21 mouse cellular contexts compared by ENCODE assay signal in the genomic region with DNA sequence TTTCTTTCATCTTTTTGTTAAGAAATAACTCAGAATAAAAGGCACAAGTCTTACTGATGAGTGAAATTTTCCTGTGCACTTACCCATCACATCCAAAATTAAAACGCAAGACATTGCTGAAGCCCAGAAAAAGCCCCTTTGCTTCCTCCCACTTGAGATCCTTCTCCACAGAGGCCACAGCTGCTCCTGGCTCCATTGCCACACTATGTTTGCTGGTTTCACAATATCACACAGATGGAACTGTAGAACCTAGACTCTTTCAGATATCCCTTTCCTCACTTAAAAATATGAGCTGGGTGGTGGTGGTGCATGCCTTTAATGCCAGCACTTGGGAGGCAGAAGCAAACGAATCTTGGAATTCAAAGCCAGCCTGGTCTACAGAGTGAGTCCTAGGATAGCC.
"Had no signal": no experiment of that assay in that cellular context is flagged by ENCODE, and none has a peak within 500 bp of the region (broad histone marks: within the 10 kb centered on the region; RNA-seq: fewer than 3 reads in every experiment).

No protein-coding gene starts in this region.

- H3K27ac ChIP-seq: limb, embryonic 10.5 days; limb, embryonic 13.5 days; liver, embryonic 12.5 days; liver, embryonic 15.5 days; macrophage; midbrain, embryonic 12.5 days; neural tube, embryonic 13.5 days; stomach, embryonic 15.5 days had no signal

- H3K4me1 ChIP-seq: limb, embryonic 10.5 days; midbrain, embryonic 12.5 days had no signal

- H3K4me3 ChIP-seq: limb, embryonic 10.5 days; limb, embryonic 13.5 days; liver, embryonic 12.5 days; liver, embryonic 15.5 days; midbrain, embryonic 12.5 days; myocyte; neural tube, embryonic 13.5 days; stomach, embryonic 15.5 days had no signal

- ATAC-seq: inflammation-experienced regulatory T-cells, adult 6 months; intestine, embryonic 16.5 days; liver, embryonic 12.5 days; midbrain, embryonic 16.5 days had no signal

- DNase-seq: kidney, adult 18-20 months; kidney, adult 9 months; kidney, postnatal 14 days; kidney, postnatal 4 days; lung, adult 2 months; retina, postnatal 1 day; right cerebral cortex, postnatal 25 days; spleen, adult 18-20 months; thymus, postnatal 25 days had no signal

- H3K27me3 ChIP-seq: limb, embryonic 13.5 days; liver, embryonic 12.5 days; liver, embryonic 15.5 days; midbrain, embryonic 12.5 days; neural tube, embryonic 13.5 days; stomach, embryonic 15.5 days had no signal

- H3K4me2 ChIP-seq: limb, embryonic 13.5 days; liver, embryonic 12.5 days; liver, embryonic 15.5 days; midbrain, embryonic 12.5 days; neural tube, embryonic 13.5 days; stomach, embryonic 15.5 days had no signal

- H3K9me3 ChIP-seq: limb, embryonic 10.5 days; limb, embryonic 13.5 days; liver, embryonic 12.5 days; liver, embryonic 15.5 days; midbrain, embryonic 12.5 days; neural tube, embryonic 13.5 days; stomach, embryonic 15.5 days had no signal

- H3K9ac ChIP-seq: limb, embryonic 13.5 days; liver, embryonic 12.5 days; liver, embryonic 15.5 days; midbrain, embryonic 12.5 days; neural tube, embryonic 13.5 days; stomach, embryonic 15.5 days had no signal
